Mouse (Mus musculus) megakaryocyte, embryonic 14.5 days (primary cell): ENCODE results near the gene Fktn.

ENCODE experiments used
- FLI1 ChIP-seq: IDR thresholded peaks from 2 replicates; pipeline ENCODE4 v1.6.1; 2012; ENCODE audit warnings: low read length, inconsistent platforms, mixed read lengths
- GATA1 ChIP-seq: IDR thresholded peaks from 3 replicates; pipeline ENCODE4 v1.6.1; 2012; ENCODE audit warnings: mixed read lengths, low read length, inconsistent platforms, borderline replicate concordance

GRCm38 (mm10) chr4:53758764-53759163 is 45.0 kb downstream of the Fktn start:
- TF ChIP-seq GATA1 = no peak
- no peak for TF ChIP-seq FLI1
